Mouse (Mus musculus): ENCODE data around the gene Fbxl19.

DNA sequence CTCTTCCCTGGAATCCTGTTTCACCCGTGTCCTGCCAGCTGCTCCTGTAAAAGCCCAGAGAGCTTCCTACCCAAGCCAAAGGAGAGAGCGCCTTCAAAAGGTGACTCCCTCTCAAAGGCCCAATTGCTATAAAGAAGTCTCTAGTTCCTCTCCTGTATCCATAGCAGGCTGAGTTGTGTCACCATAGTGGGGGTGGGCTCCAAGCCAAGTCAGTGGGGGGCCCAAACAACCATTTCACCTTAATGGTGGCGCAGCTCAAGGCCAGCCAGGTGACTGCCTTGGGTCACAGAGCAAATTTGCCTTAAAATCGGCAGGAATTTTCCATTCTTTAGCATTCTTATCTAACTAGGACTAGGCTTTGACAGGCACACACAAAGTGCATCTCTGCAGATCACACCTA, 29.5 kb upstream of the Fbxl19 start:
- TF ChIP-seq CTCF (IDR thresholded peaks at IDR 0.05; ENCODE audit: extremely low read depth, insufficient read depth, insufficient read length, insufficient replicate concordance) (no peak), POLR2A (IDR thresholded peaks at IDR 0.05; ENCODE audit: low read depth, low read length) (no peak)

Measured in spleen, adult 2 months (tissue).